Mouse (Mus musculus): ENCODE measurements at regions not wholly inside any gene's neighbourhood (a gene's known extent, or its start where the extent isn't known, plus 50 kb on each side); places are given as distances from the start of the nearest gene placed in this dataset.

GRCm38 (mm10) chr4:55227394-55227793 is 122.4 kb upstream of the Rad23b start:
- H3K36me3 ChIP-seq (ENCODE audit: insufficient read depth, low read length): no peaks in the 10 kb centered on the region
- 58% methylated on average over 3 of the region's 3 CpGs for WGBS
- DNase-seq (ENCODE audit: low spot score) (no peak), ATAC-seq (ENCODE audit: low FRiP score) (no peak)
- H3K27ac ChIP-seq (ENCODE audit: low read depth, low read length): no peak overlapping the region
- no peak overlapping the region for H3K4me3 ChIP-seq (ENCODE audit: low read depth, low read length)
- no peaks in the 10 kb centered on the region for H3K4me1 ChIP-seq (ENCODE audit: insufficient read depth, low read length)
- H3K9me3 ChIP-seq (ENCODE audit: low read length): no peaks in the 10 kb centered on the region
- peak; percentile 58 for TF ChIP-seq CTCF (IDR thresholded peaks at IDR 0.05)
- no peak overlapping the region for H3K9ac ChIP-seq (replicated peaks; ENCODE audit: low read length, poor library complexity, severe bottlenecking)
- H3K27me3 ChIP-seq (ENCODE audit: insufficient read depth, low read length): no peaks in the 10 kb centered on the region
- H3K4me2 ChIP-seq (ENCODE audit: low read depth, low read length, poor library complexity, severe bottlenecking): no peak overlapping the region

- Histone ChIP-seq H3K27me3 (ENCODE audit: insufficient read depth, low read length) (no peaks in the 10 kb centered on the region), H3K4me1 (ENCODE audit: insufficient read depth, low read length) (no peaks in the 10 kb centered on the region), H3K36me3 (ENCODE audit: insufficient read depth, low read length) (no peaks in the 10 kb centered on the region), H3K4me2 (ENCODE audit: low read depth, low read length, poor library complexity, severe bottlenecking) (no peak overlapping the region), H3K9me3 (ENCODE audit: low read length) (no peaks in the 10 kb centered on the region), H3K9ac (replicated peaks; ENCODE audit: low read length, poor library complexity, severe bottlenecking) (no peak overlapping the region), H3K4me3 (ENCODE audit: low read depth, low read length) (no peak overlapping the region), H3K27ac (ENCODE audit: low read depth, low read length) (no peak overlapping the region)
- peak; percentile 39 for DNase-seq (ENCODE audit: low spot score)
- WGBS: 33% methylated on average over 4 of the region's 4 CpGs
- no peak for ATAC-seq (ENCODE audit: low FRiP score)
- peak; percentile 66 for TF ChIP-seq CTCF (IDR thresholded peaks at IDR 0.05)
Measured at GRCm38 (mm10) chr4:55231522-55231921, 118.3 kb upstream of the Rad23b start.

- no peak overlapping the region for H3K4me2 ChIP-seq (ENCODE audit: low read depth, low read length, poor library complexity, severe bottlenecking)
- no peak overlapping the region for H3K9ac ChIP-seq (replicated peaks; ENCODE audit: low read length, poor library complexity, severe bottlenecking)
- no peak overlapping the region for H3K27ac ChIP-seq (ENCODE audit: low read depth, low read length)
- no peaks in the 10 kb centered on the region for H3K4me1 ChIP-seq (ENCODE audit: insufficient read depth, low read length)
- no peaks in the 10 kb centered on the region for H3K36me3 ChIP-seq (ENCODE audit: insufficient read depth, low read length)
- DNase-seq (ENCODE audit: low spot score): no peak
- no peaks in the 10 kb centered on the region for H3K27me3 ChIP-seq (ENCODE audit: insufficient read depth, low read length)
- 80% methylated on average over 6 of the region's 6 CpGs for WGBS
- no peak for TF ChIP-seq CTCF (IDR thresholded peaks at IDR 0.05)
- no peak overlapping the region for H3K4me3 ChIP-seq (ENCODE audit: low read depth, low read length)
- no peak for ATAC-seq (ENCODE audit: low FRiP score)
- H3K9me3 ChIP-seq (ENCODE audit: low read length): no peaks in the 10 kb centered on the region
Measured at GRCm38 (mm10) chr4:55237856-55238255, 112.0 kb upstream of the Rad23b start.

DNA sequence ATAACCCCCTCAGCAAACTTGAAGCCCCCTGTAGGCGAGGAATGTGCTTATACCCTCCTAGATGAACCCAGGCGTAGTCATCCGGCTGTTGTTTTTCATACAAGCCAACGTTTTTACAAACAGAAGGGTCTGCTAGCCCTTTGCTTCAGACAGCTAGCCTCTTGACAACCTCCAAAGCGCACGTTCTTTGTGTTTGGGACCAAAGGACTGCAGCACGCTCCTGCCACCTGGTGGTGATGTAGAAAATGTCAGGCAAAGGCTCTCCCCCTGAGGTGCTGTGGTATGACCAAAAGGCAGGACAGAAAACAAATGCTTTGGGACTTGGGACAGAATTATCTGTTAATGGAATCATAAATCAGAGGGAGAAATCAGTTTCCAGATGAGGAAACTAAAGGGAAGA is 109.4 kb upstream of the Rad23b start:
- Histone ChIP-seq H3K9me3 (ENCODE audit: low read length) (no peaks in the 10 kb centered on the region), H3K9ac (replicated peaks; ENCODE audit: low read length, poor library complexity, severe bottlenecking) (no peak overlapping the region), H3K4me1 (ENCODE audit: insufficient read depth, low read length) (no peaks in the 10 kb centered on the region), H3K27me3 (ENCODE audit: insufficient read depth, low read length) (no peaks in the 10 kb centered on the region), H3K4me2 (ENCODE audit: low read depth, low read length, poor library complexity, severe bottlenecking) (no peak overlapping the region), H3K27ac (ENCODE audit: low read depth, low read length) (no peak overlapping the region), H3K36me3 (ENCODE audit: insufficient read depth, low read length) (no peaks in the 10 kb centered on the region), H3K4me3 (ENCODE audit: low read depth, low read length) (no peak overlapping the region)
- peak; percentile 83 for DNase-seq (ENCODE audit: low spot score)
- WGBS: 2% methylated on average over 7 of the region's 7 CpGs
- TF ChIP-seq CTCF (IDR thresholded peaks at IDR 0.05): peak; percentile 97
- no peak for ATAC-seq (ENCODE audit: low FRiP score)

DNA sequence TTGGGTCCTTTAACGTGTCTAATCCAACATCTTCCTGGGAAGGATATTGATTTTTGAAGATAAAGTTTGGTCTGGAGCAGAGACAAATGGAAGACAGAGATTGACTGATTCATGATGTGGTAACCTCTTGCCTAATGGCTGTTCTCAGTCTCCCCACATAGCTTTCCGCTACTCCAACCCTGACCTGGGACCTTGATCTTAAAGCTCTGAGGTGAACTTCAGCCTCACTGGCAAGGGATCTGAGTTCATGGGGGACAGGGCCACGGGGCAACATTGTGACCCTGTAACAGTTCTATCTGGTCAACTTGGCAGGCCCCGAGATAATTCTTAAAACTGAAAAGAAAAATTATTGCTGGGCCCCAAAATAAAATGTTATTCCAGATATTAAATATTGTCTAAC is 107.5 kb upstream of the Rad23b start:
- Histone ChIP-seq H3K27ac (ENCODE audit: low read depth, low read length) (no peak overlapping the region), H3K4me3 (ENCODE audit: low read depth, low read length) (no peak overlapping the region), H3K4me2 (ENCODE audit: low read depth, low read length, poor library complexity, severe bottlenecking) (no peak overlapping the region), H3K4me1 (ENCODE audit: insufficient read depth, low read length) (no peaks in the 10 kb centered on the region), H3K9me3 (ENCODE audit: low read length) (no peaks in the 10 kb centered on the region), H3K27me3 (ENCODE audit: insufficient read depth, low read length) (no peaks in the 10 kb centered on the region), H3K36me3 (ENCODE audit: insufficient read depth, low read length) (no peaks in the 10 kb centered on the region), H3K9ac (replicated peaks; ENCODE audit: low read length, poor library complexity, severe bottlenecking) (no peak overlapping the region)
- no peak for TF ChIP-seq CTCF (IDR thresholded peaks at IDR 0.05)
- DNase-seq (ENCODE audit: low spot score) (no peak), ATAC-seq (ENCODE audit: low FRiP score) (no peak)
- WGBS: 81% methylated on average over 4 of the region's 4 CpGs

- Histone ChIP-seq H3K9ac (replicated peaks; ENCODE audit: low read length, poor library complexity, severe bottlenecking) (no peak overlapping the region), H3K4me2 (ENCODE audit: low read depth, low read length, poor library complexity, severe bottlenecking) (no peak overlapping the region), H3K27me3 (ENCODE audit: insufficient read depth, low read length) (no peaks in the 10 kb centered on the region), H3K36me3 (ENCODE audit: insufficient read depth, low read length) (no peaks in the 10 kb centered on the region), H3K4me3 (ENCODE audit: low read depth, low read length) (no peak overlapping the region), H3K9me3 (ENCODE audit: low read length) (no peaks in the 10 kb centered on the region), H3K27ac (ENCODE audit: low read depth, low read length) (no peak overlapping the region), H3K4me1 (ENCODE audit: insufficient read depth, low read length) (no peaks in the 10 kb centered on the region)
- DNase-seq (ENCODE audit: low spot score): no peak
- no peak for TF ChIP-seq CTCF (IDR thresholded peaks at IDR 0.05)
- 47% methylated on average over 14 of the region's 14 CpGs for WGBS
- no peak for ATAC-seq (ENCODE audit: low FRiP score)
Measured at GRCm38 (mm10) chr4:55243091-55244058, 106.5 kb upstream of the Rad23b start.

All from midbrain, postnatal 0 days (tissue).